Mouse (Mus musculus): Measurements from ENCODE around the gene Zfp940.

DNA sequence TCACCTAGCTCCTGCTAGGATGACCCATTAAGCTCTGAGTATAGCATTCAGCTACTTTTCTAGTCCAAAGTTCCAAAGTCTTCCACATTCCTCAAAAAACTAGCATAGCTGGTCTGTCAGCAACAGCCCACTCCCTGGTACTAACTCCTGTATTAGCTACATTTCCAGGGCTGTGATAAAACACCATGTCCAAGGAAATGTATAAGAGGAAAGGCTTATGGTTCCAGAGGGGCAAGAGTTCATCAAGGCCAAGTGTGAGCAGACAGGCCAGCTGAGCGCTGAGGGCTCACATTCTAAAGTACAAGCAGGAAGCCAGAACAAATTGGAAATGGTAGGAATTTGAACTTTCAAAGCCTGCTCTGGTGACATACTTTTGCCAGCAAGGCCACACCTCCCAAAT, 11.4 kb downstream of the Zfp940 start:
- TF ChIP-seq CTCF (IDR thresholded peaks at IDR 0.05; ENCODE audit: borderline replicate concordance, control insufficient read depth, extremely low read depth, insufficient read depth, low read length, poor library complexity) (no peak), POLR2A (IDR thresholded peaks at IDR 0.05; ENCODE audit: control insufficient read depth, extremely low read depth, insufficient read depth, low read length, poor library complexity) (no peak)
